Mouse (Mus musculus): ENCODE results near the gene Ppp1r14a.

Ppp1r14a gene

DNA sequence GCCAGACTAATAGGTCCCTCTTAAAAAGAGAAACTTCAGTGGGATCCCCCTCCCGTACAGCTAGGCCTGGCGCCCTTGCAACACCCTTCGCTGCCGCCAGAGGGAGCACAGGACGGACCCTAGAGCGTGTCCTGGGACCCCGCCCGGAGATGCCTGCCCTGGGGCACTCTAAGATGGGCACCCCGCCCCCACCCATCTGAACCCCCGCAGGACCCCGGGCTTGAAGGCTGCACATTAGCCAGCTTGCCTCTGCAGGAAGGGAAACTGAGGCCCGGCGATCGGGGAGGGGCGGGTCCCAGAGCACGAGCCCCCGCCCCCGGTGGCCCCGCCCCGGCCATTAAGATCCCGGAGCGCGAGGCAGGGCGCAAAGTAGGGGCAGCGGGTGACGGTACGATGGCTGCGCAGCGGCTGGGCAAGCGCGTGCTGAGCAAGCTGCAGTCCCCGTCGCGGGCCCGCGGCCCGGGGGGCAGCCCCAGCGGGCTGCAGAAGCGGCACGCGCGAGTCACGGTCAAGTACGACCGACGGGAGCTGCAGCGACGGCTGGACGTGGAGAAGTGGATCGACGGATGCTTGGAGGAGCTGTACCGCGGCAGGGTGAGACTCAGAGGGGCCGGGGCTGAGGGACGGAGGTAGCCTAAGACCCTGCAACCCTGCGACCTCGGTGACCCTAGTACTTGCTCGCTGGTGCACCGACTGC lies at the start of gene Ppp1r14a:
TSS of gene Ppp1r14a (plus strand) at position 367 of the 697 bp plus-strand sequence.
- peak; percentile 81 for DNase-seq (ENCODE audit: low spot score)

DNA sequence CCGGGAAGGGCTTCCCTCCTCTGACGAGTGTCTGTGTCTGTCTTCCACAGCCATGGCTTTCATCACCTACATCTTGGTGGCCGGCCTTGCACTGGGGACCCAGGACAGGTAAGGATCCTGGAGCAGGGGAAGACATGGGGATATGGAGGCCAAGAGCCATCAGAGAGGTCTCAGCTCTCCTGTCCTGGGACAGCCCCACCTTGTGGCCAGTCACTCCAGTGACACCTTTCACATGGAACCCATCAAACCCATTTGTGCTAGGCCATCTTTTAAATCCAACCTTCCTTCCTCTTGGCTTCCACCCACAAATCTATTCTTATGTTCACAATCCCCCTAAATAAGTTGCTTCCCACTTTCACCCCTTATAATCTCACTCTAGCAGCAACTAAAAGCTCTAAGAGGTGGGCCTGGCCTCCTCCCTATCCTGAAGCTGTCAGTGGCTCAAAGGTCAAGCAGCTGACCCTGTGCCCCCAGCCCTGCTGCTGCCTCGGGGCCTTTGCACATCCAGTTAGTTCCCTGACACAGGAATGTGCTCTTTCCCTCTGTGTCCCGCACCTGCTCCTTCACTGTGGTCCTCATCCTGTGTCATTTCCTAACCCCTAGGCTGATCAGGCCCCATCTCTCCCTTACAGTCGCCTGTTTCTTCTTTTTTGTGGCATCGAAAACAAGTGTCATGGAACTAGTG lies 44.2 kb upstream of the Ppp1r14a start:
- DNase-seq (ENCODE audit: low spot score), result no peak

DNA sequence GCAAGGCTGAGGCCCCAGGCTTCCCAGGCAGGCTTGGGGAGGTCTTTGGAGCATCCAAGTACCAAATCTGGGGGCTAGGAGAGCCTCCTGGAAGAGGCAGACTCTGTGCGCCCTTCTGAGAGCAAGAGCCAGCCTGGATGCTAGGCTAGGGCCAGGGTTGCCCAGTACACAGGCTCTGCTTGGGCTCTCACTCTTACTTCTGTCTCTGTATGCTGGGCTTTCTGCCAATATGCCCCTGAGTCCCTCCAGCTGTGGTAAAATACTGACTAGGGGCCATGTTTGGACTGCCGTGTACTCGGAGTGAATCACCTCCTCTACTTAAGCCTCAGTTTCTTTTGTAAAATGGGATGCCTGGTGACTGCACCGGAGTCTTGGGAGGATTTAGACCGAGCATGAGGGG lies 43.1 kb upstream of the Ppp1r14a start:
- DNase-seq (ENCODE audit: low spot score), result no peak

DNA sequence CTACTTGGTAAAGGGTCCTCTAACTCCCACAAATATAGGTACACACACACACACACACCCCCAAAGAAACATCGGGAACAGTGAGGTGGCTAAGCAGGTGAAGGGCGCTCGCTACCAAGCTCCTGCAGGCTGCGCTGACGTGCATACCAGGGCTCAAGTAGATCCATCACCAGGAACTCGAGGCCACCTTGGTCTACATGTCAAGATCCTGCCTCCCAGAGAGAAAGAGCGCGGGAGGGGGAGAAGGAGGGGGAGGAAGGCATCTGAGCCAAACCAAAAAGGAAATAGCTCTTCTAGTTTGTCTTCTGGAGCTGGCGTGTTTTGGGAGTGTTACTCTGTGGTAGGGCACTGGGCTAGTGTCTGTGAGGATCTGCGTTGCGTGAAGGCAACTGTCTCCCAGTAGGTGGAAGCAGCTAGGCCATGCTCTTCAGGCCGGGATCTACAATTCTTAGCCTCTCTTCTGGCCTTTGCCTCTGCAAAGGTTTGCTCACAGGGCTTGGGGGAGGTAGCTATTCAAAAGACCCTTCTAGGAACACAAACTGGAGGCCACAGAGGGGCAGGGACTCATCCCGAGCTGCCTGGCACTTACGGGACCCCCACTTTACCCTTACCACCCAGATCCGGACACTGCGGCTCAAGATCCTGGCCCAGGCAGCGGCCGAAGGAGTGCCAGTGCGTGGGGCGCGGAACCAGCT lies 42.3 kb upstream of the Ppp1r14a start:
- no peak for DNase-seq (ENCODE audit: low spot score)

DNA sequence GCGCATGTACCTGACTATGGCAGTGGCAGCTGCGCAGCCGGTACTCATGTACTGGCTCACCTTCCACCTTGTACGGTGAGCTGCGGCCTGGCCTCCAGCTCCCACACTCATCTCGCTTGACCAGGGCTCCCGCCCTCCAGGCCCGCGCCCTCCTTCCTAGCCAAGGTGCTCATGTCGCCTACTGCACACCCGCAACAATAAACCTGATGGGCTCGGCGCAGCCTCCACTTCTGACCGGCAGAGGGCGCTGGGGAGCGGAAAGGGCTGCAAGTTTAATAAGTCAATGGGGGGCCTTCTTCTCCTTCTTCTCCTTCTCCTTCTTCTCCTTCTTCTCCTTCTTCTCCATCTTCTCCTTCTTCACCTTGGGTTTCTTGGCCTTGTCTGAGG lies 41.8 kb upstream of the Ppp1r14a start:
- peak; percentile 85 for DNase-seq (ENCODE audit: low spot score)

DNA sequence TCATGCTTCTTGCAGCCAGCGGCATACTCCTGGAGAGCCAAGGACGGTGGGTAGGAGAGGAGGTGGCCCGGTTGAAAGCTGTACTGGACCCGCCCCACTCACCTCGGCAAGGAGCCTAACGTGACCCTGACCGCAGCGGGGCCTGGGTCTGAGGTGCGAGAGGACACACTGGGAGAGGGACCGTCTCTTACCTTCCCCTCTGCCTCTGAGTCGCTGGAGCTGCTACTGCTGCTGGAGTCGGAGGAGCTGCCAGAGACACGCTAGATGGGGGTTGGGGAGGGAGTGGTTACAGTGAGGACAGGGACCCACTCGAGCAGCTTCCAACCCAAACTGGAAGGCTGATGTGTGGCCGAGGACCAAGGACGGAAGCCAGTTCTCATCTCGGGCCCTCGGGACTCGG lies 41.4 kb upstream of the Ppp1r14a start:
- peak; percentile 69 for DNase-seq (ENCODE audit: low spot score)

DNA sequence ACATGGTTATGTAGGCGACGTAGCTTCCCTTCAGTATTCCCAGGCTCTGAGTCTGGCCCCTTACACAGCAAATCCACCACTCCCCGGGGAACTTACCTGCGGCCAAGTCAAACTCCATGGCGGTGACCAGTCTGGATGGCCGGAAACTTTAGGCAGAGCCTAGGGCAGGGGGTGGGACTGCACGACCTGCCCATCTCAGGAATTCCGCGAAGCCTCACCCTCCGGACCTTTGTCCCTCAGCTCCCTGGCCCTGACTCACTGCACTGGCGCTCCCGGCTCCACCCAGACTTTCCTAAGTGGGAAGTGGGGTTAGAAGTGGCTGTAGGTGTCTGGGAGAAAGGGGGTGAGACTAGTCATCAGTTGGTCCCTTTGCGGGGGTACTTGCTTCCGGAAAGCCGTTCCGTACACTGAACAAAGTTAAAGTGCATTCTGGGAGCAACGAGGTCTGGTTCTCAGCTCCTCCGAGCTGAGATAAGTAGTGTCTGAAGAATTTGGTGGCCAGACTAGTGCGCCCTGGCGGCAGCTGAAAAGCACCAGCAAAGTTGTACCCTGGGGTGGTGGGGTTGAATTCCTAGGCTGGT lies 40.8 kb upstream of the Ppp1r14a start, which contains the start of gene 2200002D01Rik:
TSS of gene 2200002D01Rik (minus strand) at position 206 of the 581 bp plus-strand sequence.
- peak; percentile 87 for DNase-seq (ENCODE audit: low spot score)

DNA sequence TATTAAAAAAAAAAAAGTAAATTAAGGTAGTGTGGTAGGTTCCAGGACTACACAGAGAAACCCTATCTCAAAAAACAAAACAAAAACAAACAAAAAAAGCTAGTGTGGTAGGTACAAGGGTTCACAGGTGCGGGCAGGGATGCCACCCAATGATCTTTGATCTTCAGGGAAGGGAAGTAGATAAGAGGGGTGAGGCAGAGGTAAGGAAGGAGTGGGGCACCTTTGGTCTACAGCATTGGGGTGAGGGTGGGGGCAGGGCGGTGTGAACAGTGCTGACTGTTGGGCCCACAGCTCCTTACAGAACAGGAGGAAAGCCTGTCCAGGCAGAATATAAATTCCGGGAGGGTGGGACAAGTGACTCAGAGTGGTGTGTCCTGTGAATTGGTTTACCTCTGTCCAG lies 37.9 kb upstream of the Ppp1r14a start:
- DNase-seq (ENCODE audit: low spot score), result no peak

DNA sequence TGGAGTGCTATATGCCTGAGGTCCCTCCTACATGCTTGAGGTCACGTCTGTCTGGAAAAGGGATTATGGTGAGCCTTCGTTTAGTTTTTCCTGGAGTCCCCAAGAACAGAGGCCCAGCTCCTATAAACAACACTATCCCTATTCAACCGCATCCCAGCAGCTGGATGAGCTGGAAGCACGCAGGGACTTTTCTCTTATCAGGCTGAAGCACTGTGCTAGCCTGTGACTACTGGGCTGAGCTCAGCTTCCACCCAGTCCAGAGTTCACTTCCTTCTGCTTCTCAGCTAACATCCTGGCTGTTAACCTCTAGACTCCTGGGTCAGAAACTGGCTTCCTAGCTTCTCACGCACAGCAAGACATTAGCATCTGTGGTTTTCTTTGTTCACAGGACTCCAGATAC lies 35.3 kb upstream of the Ppp1r14a start:
- DNase-seq (ENCODE audit: low spot score), result peak; percentile 73

DNA sequence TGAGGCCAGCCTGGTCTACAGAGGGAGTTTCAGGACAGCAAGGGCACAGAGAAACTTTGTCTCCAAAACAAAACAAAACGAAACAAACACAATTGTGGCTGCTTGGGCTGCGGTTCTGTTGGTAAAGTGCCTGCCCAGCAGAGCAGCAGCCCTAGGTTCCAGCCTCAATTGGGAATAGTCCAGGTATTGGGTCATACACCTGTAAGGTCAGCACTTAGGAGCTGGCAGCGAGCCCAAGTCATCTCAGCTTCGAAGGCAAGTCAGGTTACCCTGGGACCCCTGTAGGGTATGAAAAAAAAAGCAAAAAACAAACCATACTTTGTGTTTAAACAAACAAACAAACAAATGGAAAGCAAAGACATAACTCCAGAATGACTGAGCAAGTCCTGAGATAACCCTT lies 33.2 kb upstream of the Ppp1r14a start:
- no peak for DNase-seq (ENCODE audit: low spot score)

DNA sequence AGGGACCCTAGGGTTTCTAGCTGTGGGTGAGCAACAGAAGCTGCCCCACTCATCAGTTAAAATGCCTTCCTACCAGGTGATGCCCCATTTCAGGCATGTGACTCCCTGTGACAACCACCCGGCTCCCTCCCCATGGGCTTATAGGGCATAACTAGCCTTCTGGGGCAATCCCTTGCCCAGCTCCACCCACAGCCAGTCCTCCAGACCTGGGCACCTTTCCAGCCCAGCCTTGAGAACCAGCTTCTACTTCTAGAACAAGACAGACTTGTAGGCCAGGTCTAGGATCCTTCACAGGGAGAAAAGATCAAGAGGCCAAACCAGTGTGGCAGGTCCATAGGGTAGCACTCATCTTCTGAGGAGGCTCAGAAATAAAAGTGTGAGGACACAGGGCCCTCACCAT lies 31.7 kb upstream of the Ppp1r14a start:
- DNase-seq (ENCODE audit: low spot score), result no peak

DNA sequence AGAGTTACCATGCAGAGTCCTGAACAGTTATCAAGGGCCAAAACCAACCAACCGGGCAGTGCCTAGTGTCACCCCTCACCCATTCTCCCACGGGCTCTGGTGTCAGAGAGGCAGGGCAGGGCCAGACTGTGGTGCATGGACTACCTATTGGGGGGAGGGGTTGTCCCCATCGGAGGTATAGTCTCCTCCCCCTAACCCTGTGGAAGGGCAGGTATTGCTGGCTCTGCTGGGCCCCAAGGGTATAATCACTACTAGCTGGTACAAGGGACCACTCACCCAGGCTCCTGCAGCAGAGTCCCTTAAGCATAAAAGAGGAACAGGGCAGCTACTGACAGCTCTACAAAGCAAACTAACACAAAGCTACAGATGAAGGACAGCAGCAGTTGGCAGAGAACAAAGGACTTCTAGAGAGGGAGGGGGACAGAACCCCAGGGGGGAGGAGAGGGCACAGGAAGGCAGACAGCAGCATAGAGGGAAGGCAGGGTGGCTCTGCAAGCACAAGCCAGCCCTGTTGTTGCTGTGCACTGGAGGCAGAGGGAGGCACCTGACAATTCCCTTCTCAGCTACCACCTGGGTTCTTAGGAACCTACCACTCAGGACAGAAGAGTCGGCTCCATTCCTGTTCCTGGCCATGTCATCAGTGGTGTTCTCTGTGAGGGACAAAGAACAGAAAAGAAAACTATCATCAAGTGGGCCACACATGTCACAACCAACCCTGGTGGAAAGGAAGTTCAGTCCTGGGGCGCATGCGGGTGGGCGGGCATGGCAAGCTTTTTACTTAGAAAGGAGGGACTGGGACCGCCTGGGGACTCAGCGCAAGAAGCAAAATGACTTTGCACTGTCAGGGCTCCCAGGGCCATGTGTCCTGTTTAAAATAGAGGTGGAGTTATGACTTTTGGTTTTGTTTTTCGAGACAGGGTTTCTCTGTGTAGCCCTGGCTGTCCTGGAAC lies 29.1 kb upstream of the Ppp1r14a start:
- DNase-seq (ENCODE audit: low spot score), result no peak

DNA sequence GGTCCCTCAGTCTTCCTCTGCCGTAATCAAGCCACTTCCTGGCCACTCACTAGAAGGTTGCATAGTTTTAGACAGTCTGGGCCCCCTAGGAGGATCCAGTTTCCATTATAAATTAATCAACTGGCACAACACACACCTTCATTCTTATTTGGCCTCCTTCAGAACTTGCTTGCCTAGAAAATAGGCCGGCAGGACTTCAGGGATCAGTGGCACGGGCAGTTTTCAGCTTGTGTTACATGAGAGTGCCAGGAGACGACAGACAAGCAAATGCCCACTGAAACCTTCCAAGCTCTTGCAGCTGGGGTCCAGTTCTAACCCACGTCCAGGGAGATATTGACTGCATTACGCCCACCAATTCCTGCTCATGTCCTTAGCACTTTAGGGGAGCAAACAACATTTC lies 27.0 kb upstream of the Ppp1r14a start:
- DNase-seq (ENCODE audit: low spot score), result no peak

DNA sequence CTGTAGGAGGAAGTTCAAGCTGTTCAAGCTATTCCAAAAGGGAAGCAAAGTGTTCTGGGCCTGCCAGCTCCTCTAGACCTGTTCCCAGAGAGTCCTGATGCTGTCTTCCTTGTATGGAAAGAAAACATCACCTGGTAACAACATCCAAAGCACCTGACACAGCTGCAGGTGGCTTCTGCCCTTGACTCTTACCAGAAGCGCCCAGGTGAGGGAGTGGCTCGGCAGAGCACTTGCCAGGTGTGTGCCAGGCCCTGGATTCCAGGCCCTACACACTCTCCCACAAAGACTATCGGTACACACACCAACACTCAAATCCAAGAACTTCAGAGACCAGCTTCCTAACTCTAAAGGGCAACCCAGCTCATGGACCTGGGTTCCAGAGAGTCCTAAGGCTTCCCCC lies 25.3 kb upstream of the Ppp1r14a start:
- DNase-seq (ENCODE audit: low spot score), result no peak

DNA sequence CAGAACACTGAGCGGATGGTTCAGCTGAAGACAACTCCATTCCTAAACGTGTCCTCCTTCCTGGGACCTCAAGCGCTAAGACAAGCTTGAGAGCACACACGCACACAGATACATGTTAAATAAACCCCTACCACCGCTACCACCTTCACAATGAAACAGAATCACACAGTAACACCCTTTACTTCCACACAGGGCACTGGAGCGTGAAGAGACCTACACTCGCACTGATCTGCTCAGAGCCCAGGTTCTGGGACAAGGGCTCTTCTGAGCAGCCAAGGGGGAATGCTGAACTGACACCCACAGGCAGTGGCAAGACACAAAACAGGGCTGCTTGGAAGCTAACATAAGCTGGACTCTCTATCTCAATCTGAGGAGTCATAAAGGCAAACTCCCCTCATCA lies 23.5 kb upstream of the Ppp1r14a start:
- DNase-seq (ENCODE audit: low spot score), result no peak

DNA sequence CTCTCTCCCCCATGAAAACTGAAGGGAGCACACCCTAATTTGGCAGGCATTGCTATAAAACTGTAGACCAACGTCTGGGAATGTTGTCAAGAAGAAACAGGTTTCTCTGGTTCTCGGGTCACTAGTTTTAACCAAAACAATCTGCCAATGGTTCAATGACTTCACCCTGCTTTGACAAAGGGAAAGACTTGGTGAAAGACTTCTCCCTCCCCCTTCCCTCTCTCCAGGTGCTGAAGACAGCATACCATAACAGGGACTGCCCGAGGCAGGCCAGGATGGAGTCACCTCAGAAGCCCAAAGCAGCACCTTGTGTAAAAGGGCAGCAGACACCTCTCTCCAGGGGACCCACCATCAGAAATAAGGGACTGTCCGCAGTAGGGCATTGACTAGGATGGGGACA lies 22.2 kb upstream of the Ppp1r14a start:
- no peak for DNase-seq (ENCODE audit: low spot score)

DNA sequence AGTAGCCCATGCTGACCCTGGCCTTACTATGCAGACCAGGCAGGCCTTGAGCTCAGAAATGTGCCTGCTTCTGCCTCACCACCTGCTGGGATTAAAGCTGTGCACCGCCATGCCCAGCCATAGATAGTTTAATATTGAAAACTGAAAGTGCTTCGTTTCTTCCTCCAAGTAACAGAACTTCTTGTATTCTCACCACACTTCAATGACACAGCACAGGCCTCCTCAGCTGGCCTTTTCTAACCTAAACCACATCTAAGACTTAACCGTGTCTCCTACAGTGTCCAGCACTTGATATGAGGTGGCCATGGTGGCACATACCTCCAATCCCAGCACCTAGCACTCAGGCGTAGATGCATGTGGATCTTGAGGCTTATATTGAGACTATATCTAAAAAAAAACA lies 18.7 kb upstream of the Ppp1r14a start:
- no peak for DNase-seq (ENCODE audit: low spot score)

DNA sequence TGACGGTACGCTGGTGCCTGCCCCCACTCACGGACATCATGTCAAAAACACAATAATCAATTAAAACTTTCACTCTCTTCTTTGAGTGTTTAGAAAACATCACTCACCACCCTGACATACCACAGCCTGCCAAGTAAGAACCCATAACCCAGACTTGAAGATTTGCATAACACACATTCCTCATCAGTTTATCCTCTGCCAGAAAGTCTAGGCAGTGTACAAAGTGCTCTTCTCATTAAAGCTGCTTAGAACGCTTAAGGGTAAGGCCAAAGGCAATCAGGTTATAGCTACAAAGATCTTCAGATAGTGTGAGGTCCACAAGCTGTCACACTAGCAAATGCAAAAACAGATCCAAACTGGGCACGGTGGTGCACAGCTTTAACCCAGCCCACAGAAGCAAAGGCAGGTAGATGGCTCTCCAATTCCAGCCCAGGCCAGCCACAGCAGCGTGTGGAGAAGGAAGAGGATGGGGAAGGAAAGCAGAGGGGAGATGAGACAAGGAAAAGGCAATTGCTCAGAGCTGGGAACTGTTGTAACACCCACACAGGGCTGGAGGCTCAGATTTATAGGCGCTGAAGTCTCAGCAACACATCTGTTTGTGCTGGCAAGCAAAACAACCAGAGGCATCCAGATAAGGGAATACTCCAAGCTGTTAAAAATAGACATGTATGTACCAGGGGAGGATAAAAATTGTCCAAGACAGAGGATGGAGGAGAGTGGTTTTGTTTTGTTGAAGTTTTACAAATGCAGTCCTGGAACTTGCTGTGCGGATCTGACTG lies 17.2 kb upstream of the Ppp1r14a start:
- DNase-seq (ENCODE audit: low spot score), result no peak

DNA sequence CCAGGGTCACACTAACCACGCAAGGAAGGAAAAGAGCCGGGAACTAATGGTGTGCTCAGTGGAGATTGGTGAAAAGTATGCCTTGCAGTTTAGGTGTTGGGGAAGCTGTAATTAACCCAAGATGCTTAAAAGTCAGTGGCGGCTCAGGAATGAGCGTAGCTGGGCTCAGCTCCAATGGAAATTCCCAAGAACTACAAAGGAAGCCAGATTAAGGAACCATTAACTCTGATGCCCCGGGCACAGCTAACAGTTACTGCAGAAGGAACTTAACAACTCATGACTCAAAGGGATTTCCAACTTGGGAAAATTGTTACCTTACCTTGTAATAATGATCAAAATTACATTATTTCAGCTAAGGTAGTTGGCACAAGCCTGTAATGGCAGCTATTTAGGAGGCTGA lies 12.4 kb upstream of the Ppp1r14a start:
- DNase-seq (ENCODE audit: low spot score), result no peak

DNA sequence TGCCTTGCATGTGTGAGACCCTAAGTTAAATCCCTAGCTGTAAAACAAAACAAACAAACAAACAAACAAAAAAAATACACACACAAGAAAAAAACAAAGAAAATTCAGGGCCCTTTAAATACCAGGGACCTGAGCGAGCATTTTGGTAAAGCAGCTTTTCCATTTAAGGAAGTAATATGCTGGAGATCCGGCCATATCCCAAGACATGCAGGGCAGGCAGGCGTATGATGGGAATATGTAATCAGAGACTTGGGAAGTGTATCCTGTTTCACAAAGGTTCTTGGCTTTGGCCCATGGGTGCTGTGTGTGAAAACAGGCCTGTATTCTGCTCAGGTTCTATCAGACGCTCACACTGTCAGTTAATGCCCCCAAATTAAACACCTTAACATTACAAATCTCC lies 11.6 kb upstream of the Ppp1r14a start:
- DNase-seq (ENCODE audit: low spot score), result no peak

DNA sequence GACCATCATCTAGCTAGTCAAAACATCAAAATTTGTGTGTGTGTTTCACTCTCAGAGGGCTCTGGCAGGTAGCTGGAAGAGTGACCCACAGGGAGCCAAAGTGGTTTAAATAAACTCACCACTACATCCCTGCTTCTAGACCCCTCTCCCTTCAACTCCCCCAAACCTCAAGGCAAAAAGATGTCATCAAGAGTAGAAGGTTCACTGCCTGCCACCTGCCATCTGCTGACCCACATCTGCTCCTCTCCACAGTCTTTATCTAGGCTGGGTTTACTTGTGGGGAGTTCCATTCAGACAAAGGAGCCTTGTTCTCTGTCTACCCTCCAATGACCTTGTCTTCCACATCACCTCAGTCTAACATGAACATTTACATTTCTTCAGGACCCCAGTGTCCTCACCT lies 9.8 kb upstream of the Ppp1r14a start:
- no peak for DNase-seq (ENCODE audit: low spot score)
